Mouse (Mus musculus) myocyte (in vitro differentiated cells): ENCODE measurements around the gene Mxi1. TPM values are rescaled to one million over a fixed set of nuclear protein-coding genes. Genes with fewer than 3 reads are reported as not detected.

Experiments
- H3K27me3 ChIP-seq: one replicate; pipeline ENCODE4 v1.6.1; 2011; ENCODE audit not compliant: control insufficient read depth, insufficient read depth, insufficient read length
- H3K36me3 ChIP-seq: one replicate; pipeline ENCODE4 v1.6.1; 2011; ENCODE audit not compliant: control insufficient read depth, insufficient read depth
- H3K4me2 ChIP-seq: one replicate; pipeline ENCODE4 v1.6.1; 2011; ENCODE audit warnings: low read depth, control low read depth
- H3K4me3 ChIP-seq: one replicate; pipeline ENCODE4 v1.5.1; 2011; ENCODE audit warnings: mild to moderate bottlenecking, control low read depth, moderate library complexity
- H3K79me2 ChIP-seq: one replicate; pipeline ENCODE4 v1.6.1; 2011; ENCODE audit not compliant: control insufficient read depth, insufficient read depth
- H3ac ChIP-seq: one replicate; pipeline ENCODE4 v1.6.1; 2011; ENCODE audit not compliant: control insufficient read depth, insufficient read length
- CEBPB ChIP-seq: IDR thresholded peaks from 2 replicates; pipeline ENCODE4 v1.6.1; 2011; ENCODE audit warnings: mild to moderate bottlenecking, moderate library complexity; ENCODE audit not compliant: poor library complexity, insufficient read depth, severe bottlenecking
- E2F4 ChIP-seq: IDR thresholded peaks from one replicate; pipeline ENCODE4 v1.6.1; 2011; ENCODE audit warnings: mild to moderate bottlenecking, control low read depth, moderate library complexity; ENCODE audit not compliant: insufficient read depth
- MAX ChIP-seq: IDR thresholded peaks from one replicate; pipeline ENCODE4 v1.6.1; 2011; ENCODE audit warnings: low read depth, mild to moderate bottlenecking, control low read depth
- MYOD1 ChIP-seq, 3 experiments: IDR thresholded peaks; one replicate each; pipeline ENCODE4 v1.6.1; 2011; ENCODE audit warnings: control low read depth in 2 of 3, low read depth in 2 of 3, mild to moderate bottlenecking in 2 of 3, moderate library complexity in 1 of 3; ENCODE audit not compliant: insufficient read length in 2 of 3, control insufficient read depth in 1 of 3
- MYOG ChIP-seq, 3 experiments: IDR thresholded peaks; one replicate each; pipeline ENCODE4 v1.6.1; 2011; ENCODE audit warnings: control low read depth in 2 of 3, low read depth in 2 of 3, mild to moderate bottlenecking in 2 of 3; ENCODE audit not compliant: insufficient read length in 2 of 3, control insufficient read depth in 1 of 3, insufficient read depth in 1 of 3
- POLR2A ChIP-seq: IDR thresholded peaks from one replicate; pipeline ENCODE4 v1.6.1; 2011; ENCODE audit warnings: low read depth, mild to moderate bottlenecking, control low read depth, moderate library complexity; ENCODE audit not compliant: insufficient read length
- POLR2AphosphoS2 ChIP-seq: IDR thresholded peaks from one replicate; pipeline ENCODE4 v1.6.1; 2011; ENCODE audit warnings: low read depth, control low read depth; ENCODE audit not compliant: insufficient read length
- REST ChIP-seq: IDR thresholded peaks from one replicate; pipeline ENCODE4 v1.6.1; 2011; ENCODE audit warnings: mild to moderate bottlenecking, control low read depth, moderate library complexity; ENCODE audit not compliant: insufficient read depth, insufficient read length
- SRF ChIP-seq: IDR thresholded peaks from one replicate; pipeline ENCODE4 v1.6.1; 2011; ENCODE audit warnings: low read depth; ENCODE audit not compliant: control insufficient read depth, insufficient read length
- TCF12 ChIP-seq: IDR thresholded peaks from one replicate; pipeline ENCODE4 v1.6.1; 2011; ENCODE audit warnings: mild to moderate bottlenecking, control low read depth; ENCODE audit not compliant: poor library complexity, insufficient read depth, severe bottlenecking
- TCF3 ChIP-seq: IDR thresholded peaks from one replicate; pipeline ENCODE4 v1.6.1; 2011; ENCODE audit warnings: low read depth, control low read depth; ENCODE audit not compliant: insufficient read length
- USF1 ChIP-seq: IDR thresholded peaks from one replicate; pipeline ENCODE4 v1.6.1; 2011; ENCODE audit warnings: low read depth, mild to moderate bottlenecking, control low read depth, moderate library complexity
- polyA plus RNA-seq: library from polyadenylated mRNA; unstranded; fragments of >200 nt; fragmentation: generic; extraction: Trizol; gene quantifications from one replicate; pipeline ENCODE4 v1.2.1, GENCODE M21; 2012; ENCODE audit warnings: missing spikeins

Mxi1 gene
- polyA plus RNA-seq, 1 experiment = 11.9 TPM

GRCm38 (mm10) chr19:53399213-53399612 is 88.9 kb downstream of the Mxi1 start:
- H3K27me3 ChIP-seq = no peaks in the 10 kb centered on the region
- TF ChIP-seq POLR2A (no peak), POLR2AphosphoS2 (no peak)
- no peaks in the 10 kb centered on the region for H3K79me2 ChIP-seq
- no peaks in the 10 kb centered on the region for H3K36me3 ChIP-seq
- H3ac ChIP-seq = no peak overlapping the region
- no peak overlapping the region for H3K4me2 ChIP-seq
- H3K4me3 ChIP-seq = no peak overlapping the region

GRCm38 (mm10) chr19:53400332-53401110 is 90.2 kb downstream of the Mxi1 start:
- Histone ChIP-seq H3K36me3 (no peaks in the 10 kb centered on the region), H3ac (no peak overlapping the region), H3K27me3 (no peaks in the 10 kb centered on the region), H3K4me2 (no peak overlapping the region), H3K79me2 (no peaks in the 10 kb centered on the region), H3K4me3 (no peak overlapping the region)
- TF ChIP-seq MAX (no peak), TCF12 (no peak), MYOG (IDR thresholded peaks at IDR 0.05; ENCODE audit: control insufficient read depth in 1 of 3, insufficient read depth in 1 of 3, insufficient read length in 2 of 3, low read depth in 2 of 3) (no peak), TCF3 (no peak), MYOD1 (IDR thresholded peaks at IDR 0.05; ENCODE audit: control insufficient read depth in 1 of 3, insufficient read length in 2 of 3, low read depth in 2 of 3) (no peak), POLR2A (no peak), POLR2AphosphoS2 (no peak), CEBPB (no peak), SRF (no peak), USF1 (no peak), REST (no peak), E2F4 (no peak)

GRCm38 (mm10) chr19:53402741-53403432 is 92.6 kb downstream of the Mxi1 start:
- Histone ChIP-seq H3ac (no peak overlapping the region), H3K36me3 (no peaks in the 10 kb centered on the region), H3K79me2 (no peaks in the 10 kb centered on the region), H3K4me3 (no peak overlapping the region), H3K4me2 (no peak overlapping the region), H3K27me3 (no peaks in the 10 kb centered on the region)
- no peak for TF ChIP-seq CEBPB
- TF ChIP-seq MYOG (IDR thresholded peaks at IDR 0.05; ENCODE audit: control insufficient read depth in 1 of 3, insufficient read depth in 1 of 3, insufficient read length in 2 of 3, low read depth in 2 of 3) = no peak
- no peak for TF ChIP-seq USF1
- TF ChIP-seq SRF = no peak
- TF ChIP-seq MAX = no peak
- no peak for TF ChIP-seq TCF3
- TF ChIP-seq TCF12 = no peak
- TF ChIP-seq POLR2AphosphoS2 = no peak
- no peak for TF ChIP-seq E2F4
- TF ChIP-seq POLR2A = no peak
- no peak for TF ChIP-seq REST
- no peak for TF ChIP-seq MYOD1 (IDR thresholded peaks at IDR 0.05; ENCODE audit: control insufficient read depth in 1 of 3, insufficient read length in 2 of 3, low read depth in 2 of 3)

GRCm38 (mm10) chr19:53404219-53404836 is 94.0 kb downstream of the Mxi1 start:
- Histone ChIP-seq H3K4me2 (no peak overlapping the region), H3K27me3 (no peaks in the 10 kb centered on the region), H3K36me3 (no peaks in the 10 kb centered on the region)

More at GRCm38 (mm10) chr19:53404219-53404836, 94.0 kb downstream of the Mxi1 start:
- Histone ChIP-seq H3K79me2 (no peaks in the 10 kb centered on the region), H3K4me3 (no peak overlapping the region), H3ac (no peak overlapping the region)
- TF ChIP-seq POLR2A (no peak), CEBPB (no peak), TCF12 (no peak), POLR2AphosphoS2 (no peak), SRF (no peak), MYOG (IDR thresholded peaks at IDR 0.05; ENCODE audit: control insufficient read depth in 1 of 3, insufficient read depth in 1 of 3, insufficient read length in 2 of 3, low read depth in 2 of 3) (no peak), MYOD1 (IDR thresholded peaks at IDR 0.05; ENCODE audit: control insufficient read depth in 1 of 3, insufficient read length in 2 of 3, low read depth in 2 of 3) (no peak), REST (no peak), TCF3 (no peak), MAX (no peak), USF1 (no peak), E2F4 (no peak)
